Mouse (Mus musculus): Measurements from ENCODE around the gene Rpl39.
"Not testable (repeated sequence)": the region's sequence is repeated elsewhere in the genome, so short reads cannot be mapped to it uniquely, and the experiment has no call there.

Gene Rpl39

GRCm38 (mm10) chrX:37084927-37085660 lies at the start of gene Rpl39:
Gene Rpl39 (minus strand): TSS chrX:37085402.
- peak; percentile 86 for DNase-seq

GRCm38 (mm10) chrX:37126671-37127358 lies 41.6 kb upstream of the Rpl39 start, which contains the start of gene Nkap:
Gene Nkap (plus strand): TSS chrX:37126795.
- DNase-seq, result peak; percentile 74

GRCm38 (mm10) chrX:37125511-37125910 lies 40.3 kb upstream of the Rpl39 start:
- no peak for DNase-seq

DNA sequence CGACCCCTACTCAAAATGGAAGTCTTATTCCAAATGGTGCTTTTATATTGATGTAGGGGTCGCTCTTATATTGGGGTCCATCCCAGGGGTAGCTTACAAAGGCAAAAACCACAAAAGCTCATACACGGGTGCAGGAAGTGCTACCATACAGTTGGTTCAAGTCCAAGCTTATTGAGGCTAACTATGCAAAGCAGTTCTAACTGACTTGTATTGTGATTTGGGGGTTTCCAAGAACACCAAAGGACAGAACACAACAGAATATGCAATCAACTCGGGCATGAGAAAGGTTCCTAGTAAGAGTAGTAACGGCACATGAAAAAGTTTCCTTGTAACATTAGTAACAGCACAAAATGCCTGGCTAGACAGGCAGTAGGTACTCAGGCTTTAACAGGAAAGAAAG lies 35.0 kb upstream of the Rpl39 start:
- DNase-seq, result no peak

- no peak for DNase-seq
These were observed 34.4 kb upstream of the Rpl39 start for GRCm38 (mm10) chrX:37119585-37119984.

DNA sequence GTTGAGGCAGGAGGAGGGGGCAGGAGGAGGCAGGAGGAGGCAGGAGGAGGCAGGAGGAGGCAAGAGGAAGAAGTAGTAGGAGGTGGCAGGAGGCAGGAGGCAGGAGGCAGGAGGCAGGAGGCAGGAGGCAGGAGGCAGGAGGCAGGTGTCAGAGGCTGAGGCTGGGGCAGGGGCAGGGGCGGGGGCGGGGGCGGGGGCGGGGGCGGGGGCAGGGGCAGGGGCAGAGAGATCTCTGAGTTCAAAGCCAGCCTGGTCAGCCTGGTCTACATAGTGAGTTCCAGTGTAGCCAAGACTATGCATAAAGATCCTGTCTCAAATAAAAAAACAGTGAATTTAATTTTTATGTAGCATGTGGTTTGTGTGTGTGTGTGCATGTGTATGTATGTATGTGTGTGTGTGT lies 31.9 kb upstream of the Rpl39 start:
- no peak for DNase-seq

DNA sequence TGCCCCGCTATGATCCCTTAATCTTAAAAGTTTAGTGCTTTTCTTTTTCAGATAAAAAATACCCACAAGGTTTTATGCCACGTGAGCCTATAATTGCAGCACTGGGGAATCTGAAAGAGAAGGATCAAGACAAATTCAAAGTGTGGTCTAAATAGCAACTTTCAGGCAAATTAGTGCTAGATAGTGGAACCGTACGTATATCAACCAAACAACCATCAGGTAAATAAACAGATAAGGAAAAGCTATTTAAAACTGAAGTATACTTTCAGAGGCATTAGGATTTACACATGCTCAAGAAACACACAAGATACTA lies 25.6 kb upstream of the Rpl39 start:
- no peak for DNase-seq

DNA sequence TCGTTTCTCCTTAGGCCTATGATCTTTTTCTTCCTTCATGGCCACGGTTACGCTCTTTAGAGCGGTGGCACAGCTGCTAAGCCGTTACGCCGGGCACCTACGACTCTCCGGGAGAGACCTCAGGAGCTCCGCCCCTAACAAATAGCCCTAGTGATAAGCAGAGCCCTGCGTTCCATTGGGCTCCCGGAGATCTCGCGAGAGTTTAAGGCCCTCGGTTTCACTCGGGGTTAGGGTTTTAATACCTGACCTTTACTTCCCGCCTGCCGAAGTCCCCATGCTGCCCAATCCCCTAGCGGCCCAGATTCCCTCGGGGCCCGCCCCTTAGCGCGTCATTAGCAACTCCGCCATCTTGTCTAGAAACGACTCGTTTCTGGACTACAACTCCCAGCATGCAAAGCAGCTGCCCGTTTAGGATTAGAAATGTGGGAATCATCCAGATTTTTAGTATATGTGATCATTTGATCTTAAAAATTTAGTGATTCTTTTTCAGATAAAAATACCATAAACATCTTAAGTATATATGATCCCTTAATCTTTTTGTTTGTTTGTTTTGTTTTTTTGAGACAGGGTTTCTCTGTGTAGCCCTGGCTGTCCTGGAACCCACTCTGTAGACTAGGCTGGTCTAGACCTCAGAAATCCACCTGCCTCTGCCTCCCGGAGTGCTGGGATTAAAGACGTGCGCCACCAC lies 25.1 kb upstream of the Rpl39 start, which contains the start of gene Upf3b:
Gene Upf3b, minus strand, starts transcription at position 130 of the 688 bp plus-strand sequence.
- peak; percentile 83 for DNase-seq

DNA sequence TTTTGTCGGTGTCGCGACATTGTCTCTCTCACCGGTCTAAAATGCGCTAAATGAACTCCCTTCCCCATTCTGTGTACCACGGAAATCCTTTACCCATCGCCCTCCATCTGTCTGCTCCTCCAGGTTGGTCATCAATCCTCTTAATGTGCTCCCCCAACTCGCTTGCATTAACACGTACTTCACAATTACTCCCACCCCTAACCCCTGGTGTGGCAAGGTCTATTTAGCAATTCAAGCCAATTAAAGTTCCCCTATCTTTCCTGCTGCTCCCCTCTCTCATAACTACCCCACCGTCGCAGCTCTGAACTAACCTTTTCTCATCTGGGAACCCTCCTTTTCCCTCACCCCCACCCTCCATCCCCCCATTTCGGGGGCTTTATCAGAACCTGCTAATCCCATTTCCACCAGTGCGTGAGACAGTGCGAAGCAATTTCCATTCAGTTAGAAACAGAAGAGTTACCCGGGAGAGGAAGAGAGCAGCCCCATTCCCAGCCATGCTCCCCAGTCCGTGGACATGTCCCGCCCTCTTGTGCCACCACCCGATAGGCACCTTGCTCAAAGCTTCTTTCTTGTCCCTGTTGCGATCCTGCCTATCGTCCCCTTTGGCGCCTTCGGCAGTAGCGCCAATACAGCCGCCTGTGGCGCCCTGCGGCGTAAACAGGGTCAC lies 24.5 kb upstream of the Rpl39 start:
- peak; percentile 21 for DNase-seq

DNA sequence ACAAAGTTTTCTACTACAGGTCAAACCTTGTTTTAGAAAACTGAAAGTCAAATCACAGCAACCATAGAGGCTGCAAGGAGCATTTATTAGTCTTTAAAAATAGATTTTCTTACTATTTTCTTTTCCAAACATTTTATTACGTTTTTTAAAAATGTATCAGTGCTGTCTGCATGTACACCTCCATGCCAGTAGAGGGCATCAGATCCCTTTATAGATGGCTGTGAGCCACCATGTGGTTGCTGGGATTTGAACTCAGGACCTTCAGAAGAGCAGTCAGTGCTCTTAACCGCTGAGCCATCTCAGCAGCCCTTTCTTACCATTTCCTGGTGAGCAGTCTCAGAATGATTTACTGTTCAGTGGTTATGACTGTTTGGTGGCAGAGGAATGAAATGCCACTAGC lies 18.6 kb upstream of the Rpl39 start:
- no peak for DNase-seq

GRCm38 (mm10) chrX:37098681-37099080 lies 13.5 kb upstream of the Rpl39 start:
- DNase-seq, result no peak

DNA sequence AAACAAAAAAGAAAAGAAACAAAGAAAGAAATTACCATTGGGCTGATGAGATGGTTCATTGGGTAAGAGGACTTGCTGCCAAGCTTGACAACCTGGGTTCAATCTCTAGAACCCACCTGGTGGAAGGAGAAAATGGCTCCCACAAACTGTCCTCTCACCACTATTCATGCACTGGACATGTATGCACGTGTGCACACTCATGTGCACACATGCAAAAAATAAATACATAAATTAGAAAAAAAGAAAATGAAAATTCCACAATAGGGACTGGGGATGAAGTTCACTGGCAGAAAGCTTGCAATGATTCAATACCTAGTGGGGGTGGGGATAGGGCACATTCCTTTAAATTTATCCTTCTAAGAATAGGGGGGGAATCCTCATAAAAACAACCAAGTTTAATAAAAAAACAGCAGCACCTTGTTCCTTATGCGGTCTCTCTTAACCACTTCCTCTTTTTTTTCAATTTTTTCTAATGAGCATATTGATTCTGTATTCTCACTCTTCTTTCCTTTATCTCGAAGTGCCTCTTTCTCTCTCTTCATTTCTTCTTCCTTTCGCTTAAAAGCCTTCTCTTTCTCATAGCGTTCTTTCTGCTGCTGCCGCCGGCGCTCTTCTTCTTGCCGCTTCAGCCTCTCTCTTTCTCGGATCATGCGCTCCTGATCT lies 10.0 kb upstream of the Rpl39 start:
- DNase-seq, result no peak

- DNase-seq, result no peak
These were observed 6.3 kb upstream of the Rpl39 start for GRCm38 (mm10) chrX:37091457-37091856.

DNA sequence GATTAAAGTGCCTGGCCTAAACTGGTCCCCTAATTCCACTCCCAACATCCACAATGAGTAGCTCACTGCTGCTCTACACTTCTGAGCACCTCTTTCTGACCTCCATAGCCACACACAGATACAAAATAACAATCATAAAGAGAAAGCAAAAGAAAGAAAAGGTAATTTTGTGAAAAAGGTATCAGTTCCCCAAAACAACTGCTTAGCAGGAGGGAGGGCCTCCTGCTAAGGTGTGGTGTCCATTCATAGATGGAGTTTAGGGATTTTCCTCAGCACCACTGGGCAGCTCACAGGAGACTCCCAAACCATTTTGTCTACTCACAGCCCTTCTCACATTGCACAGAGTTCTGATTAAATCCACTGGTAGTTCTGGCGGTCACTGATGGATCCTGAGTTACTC lies 3.6 kb upstream of the Rpl39 start:
- no peak for DNase-seq

GRCm38 (mm10) chrX:37085665-37086064 lies 463 bp upstream of the Rpl39 start:
- no peak for DNase-seq

DNA sequence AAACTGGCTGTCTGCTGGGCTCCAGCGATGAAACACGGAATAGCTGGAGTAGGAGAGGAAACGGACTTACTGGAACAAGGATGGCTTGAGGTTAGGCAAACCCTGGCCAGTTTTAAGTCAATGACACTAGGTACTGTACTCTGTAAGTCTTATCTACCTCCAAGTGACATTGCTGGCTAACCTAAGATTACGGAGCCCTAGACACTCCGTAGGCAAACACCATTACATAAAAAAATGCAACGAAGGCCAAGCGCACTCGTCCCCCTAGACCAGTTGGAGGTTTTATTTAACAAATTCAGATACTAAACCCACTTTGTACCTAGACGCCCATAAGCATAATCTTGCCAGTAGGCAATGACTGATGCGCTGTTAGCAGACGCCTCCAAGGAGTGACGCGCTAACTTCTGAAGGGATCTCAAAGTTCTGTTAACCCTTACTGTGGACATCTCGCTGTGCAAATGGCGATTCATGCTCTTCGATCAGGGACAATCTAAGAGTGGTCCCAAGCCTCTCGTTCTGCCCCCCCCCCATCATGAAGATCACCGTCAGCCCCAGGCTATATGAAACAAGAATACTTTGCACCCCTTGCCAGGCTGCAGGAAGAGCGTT lies 780 bp downstream of the Rpl39 start:
- peak; percentile 11 for DNase-seq

- no peak for DNase-seq
These were observed 4.0 kb downstream of the Rpl39 start for GRCm38 (mm10) chrX:37081194-37081593.

DNA sequence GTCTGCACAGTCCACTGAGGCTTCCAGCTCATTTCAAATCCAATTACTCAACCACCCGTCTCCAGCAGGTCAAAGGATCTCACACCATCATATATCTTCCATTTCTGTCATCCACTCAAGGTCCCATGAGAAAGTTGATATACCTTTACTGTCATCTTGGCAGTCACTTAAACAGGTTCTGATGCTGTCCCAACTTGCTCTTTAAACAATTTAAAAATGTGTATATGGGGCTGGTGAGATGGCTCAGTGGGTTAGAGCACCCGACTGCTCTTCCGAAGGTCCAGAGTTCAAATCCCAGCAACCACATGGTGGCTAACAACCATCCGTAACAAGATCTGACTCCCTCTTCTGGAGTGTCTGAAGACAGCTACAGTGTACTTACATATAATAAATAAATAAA lies 4.9 kb downstream of the Rpl39 start:
- DNase-seq, result not testable (repeated sequence)

GRCm38 (mm10) chrX:37076651-37077050 lies 8.6 kb downstream of the Rpl39 start:
- no peak for DNase-seq

- peak; percentile 52 for DNase-seq
These were observed 10.8 kb downstream of the Rpl39 start for GRCm38 (mm10) chrX:37074262-37074892.

GRCm38 (mm10) chrX:37068766-37069165 lies 16.4 kb downstream of the Rpl39 start:
- no peak for DNase-seq

GRCm38 (mm10) chrX:37067299-37067698 lies 17.9 kb downstream of the Rpl39 start:
- no peak for DNase-seq
